Mouse (Mus musculus) myocyte (in vitro differentiated cells): ENCODE measurements around the gene Sacs. TPM values are rescaled to one million over a fixed set of nuclear protein-coding genes. Genes with fewer than 3 reads are reported as not detected.

Experiments used
- H3K27me3 ChIP-seq: one replicate; pipeline ENCODE4 v1.6.1; 2011; ENCODE audit not compliant: control insufficient read depth, insufficient read depth, insufficient read length
- H3K36me3 ChIP-seq: one replicate; pipeline ENCODE4 v1.6.1; 2011; ENCODE audit not compliant: control insufficient read depth, insufficient read depth
- H3K4me2 ChIP-seq: one replicate; pipeline ENCODE4 v1.6.1; 2011; ENCODE audit warnings: low read depth, control low read depth
- H3K4me3 ChIP-seq: one replicate; pipeline ENCODE4 v1.5.1; 2011; ENCODE audit warnings: mild to moderate bottlenecking, control low read depth, moderate library complexity
- H3K79me2 ChIP-seq: one replicate; pipeline ENCODE4 v1.6.1; 2011; ENCODE audit not compliant: control insufficient read depth, insufficient read depth
- H3ac ChIP-seq: one replicate; pipeline ENCODE4 v1.6.1; 2011; ENCODE audit not compliant: control insufficient read depth, insufficient read length
- CEBPB ChIP-seq: IDR thresholded peaks from 2 replicates; pipeline ENCODE4 v1.6.1; 2011; ENCODE audit warnings: mild to moderate bottlenecking, moderate library complexity; ENCODE audit not compliant: poor library complexity, insufficient read depth, severe bottlenecking
- E2F4 ChIP-seq: IDR thresholded peaks from one replicate; pipeline ENCODE4 v1.6.1; 2011; ENCODE audit warnings: mild to moderate bottlenecking, control low read depth, moderate library complexity; ENCODE audit not compliant: insufficient read depth
- MAX ChIP-seq: IDR thresholded peaks from one replicate; pipeline ENCODE4 v1.6.1; 2011; ENCODE audit warnings: low read depth, mild to moderate bottlenecking, control low read depth
- MYOD1 ChIP-seq, 3 experiments: IDR thresholded peaks; one replicate each; pipeline ENCODE4 v1.6.1; 2011; ENCODE audit warnings: control low read depth in 2 of 3, low read depth in 2 of 3, mild to moderate bottlenecking in 2 of 3, moderate library complexity in 1 of 3; ENCODE audit not compliant: insufficient read length in 2 of 3, control insufficient read depth in 1 of 3
- MYOG ChIP-seq, 3 experiments: IDR thresholded peaks; one replicate each; pipeline ENCODE4 v1.6.1; 2011; ENCODE audit warnings: control low read depth in 2 of 3, low read depth in 2 of 3, mild to moderate bottlenecking in 2 of 3; ENCODE audit not compliant: insufficient read length in 2 of 3, control insufficient read depth in 1 of 3, insufficient read depth in 1 of 3
- POLR2A ChIP-seq: IDR thresholded peaks from one replicate; pipeline ENCODE4 v1.6.1; 2011; ENCODE audit warnings: low read depth, mild to moderate bottlenecking, control low read depth, moderate library complexity; ENCODE audit not compliant: insufficient read length
- POLR2AphosphoS2 ChIP-seq: IDR thresholded peaks from one replicate; pipeline ENCODE4 v1.6.1; 2011; ENCODE audit warnings: low read depth, control low read depth; ENCODE audit not compliant: insufficient read length
- REST ChIP-seq: IDR thresholded peaks from one replicate; pipeline ENCODE4 v1.6.1; 2011; ENCODE audit warnings: mild to moderate bottlenecking, control low read depth, moderate library complexity; ENCODE audit not compliant: insufficient read depth, insufficient read length
- SRF ChIP-seq: IDR thresholded peaks from one replicate; pipeline ENCODE4 v1.6.1; 2011; ENCODE audit warnings: low read depth; ENCODE audit not compliant: control insufficient read depth, insufficient read length
- TCF12 ChIP-seq: IDR thresholded peaks from one replicate; pipeline ENCODE4 v1.6.1; 2011; ENCODE audit warnings: mild to moderate bottlenecking, control low read depth; ENCODE audit not compliant: poor library complexity, insufficient read depth, severe bottlenecking
- TCF3 ChIP-seq: IDR thresholded peaks from one replicate; pipeline ENCODE4 v1.6.1; 2011; ENCODE audit warnings: low read depth, control low read depth; ENCODE audit not compliant: insufficient read length
- USF1 ChIP-seq: IDR thresholded peaks from one replicate; pipeline ENCODE4 v1.6.1; 2011; ENCODE audit warnings: low read depth, mild to moderate bottlenecking, control low read depth, moderate library complexity
- polyA plus RNA-seq: library from polyadenylated mRNA; unstranded; fragments of >200 nt; fragmentation: generic; extraction: Trizol; gene quantifications from one replicate; pipeline ENCODE4 v1.2.1, GENCODE M21; 2012; ENCODE audit warnings: missing spikeins

The Sacs gene
- polyA plus RNA-seq, 1 experiment, result 1.6 TPM

- peak in 1 of 3 experiments; percentile 50 for TF ChIP-seq MYOD1 (IDR thresholded peaks at IDR 0.05; ENCODE audit: control insufficient read depth in 1 of 3, insufficient read length in 2 of 3, low read depth in 2 of 3)
- no peak for TF ChIP-seq USF1
- H3K36me3 ChIP-seq, result no peaks in the 10 kb centered on the region
Observed at GRCm38 (mm10) chr14:61165929-61166328, 27.7 kb downstream of the Sacs start.

DNA sequence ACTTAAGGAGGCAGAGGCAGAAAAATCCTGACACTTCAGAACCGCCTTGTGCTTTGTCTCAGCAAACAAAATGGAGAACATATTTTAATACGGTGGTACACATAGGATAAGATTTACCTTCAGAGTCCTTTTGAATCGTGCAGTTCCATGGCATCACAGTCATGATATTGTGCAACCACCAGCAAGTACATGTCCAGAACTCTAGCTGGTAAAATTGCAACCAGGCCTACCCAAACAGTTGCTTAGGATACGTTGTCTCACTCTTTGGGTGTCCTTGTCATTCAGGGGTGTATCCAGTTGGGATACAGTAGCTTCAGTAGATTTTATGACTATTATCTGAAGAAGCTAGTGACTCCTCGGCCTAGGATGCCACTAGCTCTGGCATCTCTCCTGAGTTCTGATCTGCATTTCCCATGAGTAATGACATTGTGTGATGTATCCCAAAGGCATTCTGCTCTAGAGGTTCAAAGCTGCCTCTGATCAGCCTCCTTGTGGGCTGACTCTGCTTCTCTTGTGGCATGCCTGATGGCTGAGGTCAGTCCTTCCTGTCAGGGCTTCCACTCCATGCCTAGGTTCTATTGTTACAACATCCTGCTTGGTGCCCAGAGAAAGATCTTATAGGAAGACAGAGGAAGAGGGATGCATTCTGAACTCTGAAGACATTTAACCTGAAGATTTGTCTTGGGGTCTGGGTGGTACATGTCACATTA, 33.2 kb downstream of the Sacs start:
- Histone ChIP-seq H3K4me3 (no peak overlapping the region), H3ac (no peak overlapping the region), H3K4me2 (peak overlapping the region; percentile 60), H3K36me3 (no peaks in the 10 kb centered on the region), H3K27me3 (no peaks in the 10 kb centered on the region), H3K79me2 (peaks cover 27% of the 10 kb centered on the region)
- no peak for TF ChIP-seq POLR2AphosphoS2
- no peak for TF ChIP-seq USF1
- TF ChIP-seq MAX, result no peak
- TF ChIP-seq CEBPB, result peak; percentile 76
- no peak for TF ChIP-seq MYOD1 (IDR thresholded peaks at IDR 0.05; ENCODE audit: control insufficient read depth in 1 of 3, insufficient read length in 2 of 3, low read depth in 2 of 3)

More at GRCm38 (mm10) chr14:61165929-61166328, 27.7 kb downstream of the Sacs start:
- Histone ChIP-seq H3K27me3 (no peaks in the 10 kb centered on the region), H3K79me2 (no peaks in the 10 kb centered on the region), H3K4me3 (no peak overlapping the region), H3K4me2 (no peak overlapping the region), H3ac (no peak overlapping the region)

DNA sequence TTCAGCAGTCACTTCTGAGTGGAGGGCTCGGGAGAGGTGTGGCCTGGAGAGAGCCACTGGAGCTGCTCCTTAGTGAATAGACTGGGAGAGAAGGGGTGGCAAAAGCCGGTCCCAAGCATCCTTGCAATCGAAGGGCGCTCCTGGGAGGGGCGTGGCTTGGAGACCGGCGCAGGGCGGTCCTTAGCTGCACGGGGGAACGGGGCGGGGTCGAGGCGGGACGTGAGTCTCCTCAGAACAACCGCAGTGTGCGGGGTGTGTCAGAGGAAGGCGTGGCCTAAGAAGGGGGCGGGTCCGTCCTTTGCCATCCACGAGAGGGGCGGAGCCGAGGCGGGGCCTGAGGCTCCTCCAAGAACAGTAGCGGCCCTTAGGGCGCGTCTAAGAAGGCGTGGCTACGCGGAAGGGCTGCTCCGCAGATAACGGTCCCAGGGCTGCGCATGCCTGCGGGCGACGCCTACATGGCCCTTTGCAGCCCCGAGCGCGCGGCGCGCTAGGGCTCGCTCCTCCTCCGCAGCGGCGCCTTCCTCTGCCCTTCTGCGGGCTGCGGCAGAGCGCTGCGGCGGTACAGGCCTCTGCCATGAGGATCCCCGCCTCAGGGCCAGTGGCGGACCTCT, 34.4 kb downstream of the Sacs start:
- Histone ChIP-seq H3K79me2 (peaks cover 40% of the 10 kb centered on the region), H3K4me3 (peak overlapping the region; percentile 32), H3K4me2 (peak overlapping the region; percentile 89), H3K27me3 (no peaks in the 10 kb centered on the region), H3ac (peak overlapping the region; percentile 56), H3K36me3 (no peaks in the 10 kb centered on the region)
- TF ChIP-seq POLR2A (peak; percentile 83), SRF (peak; percentile 82), MYOD1 (IDR thresholded peaks at IDR 0.05; ENCODE audit: control insufficient read depth in 1 of 3, insufficient read length in 2 of 3, low read depth in 2 of 3) (peak in 1 of 3 experiments; percentile 2), CEBPB (no peak), E2F4 (no peak), USF1 (no peak), MYOG (IDR thresholded peaks at IDR 0.05; ENCODE audit: control insufficient read depth in 1 of 3, insufficient read depth in 1 of 3, insufficient read length in 2 of 3, low read depth in 2 of 3) (peak in 2 of 3 experiments; percentile 21 to 34), REST (no peak), TCF12 (no peak), MAX (no peak), TCF3 (no peak), POLR2AphosphoS2 (peak; percentile 88)

- no peaks in the 10 kb centered on the region for H3K36me3 ChIP-seq
- peak overlapping the region; percentile 32 for H3K4me3 ChIP-seq
- peak overlapping the region; percentile 56 for H3ac ChIP-seq
- peaks cover 42% of the 10 kb centered on the region for H3K79me2 ChIP-seq
- H3K27me3 ChIP-seq, result no peaks in the 10 kb centered on the region
- TF ChIP-seq MYOG (IDR thresholded peaks at IDR 0.05; ENCODE audit: control insufficient read depth in 1 of 3, insufficient read depth in 1 of 3, insufficient read length in 2 of 3, low read depth in 2 of 3), result no peak
- TF ChIP-seq MYOD1 (IDR thresholded peaks at IDR 0.05; ENCODE audit: control insufficient read depth in 1 of 3, insufficient read length in 2 of 3, low read depth in 2 of 3), result peak in 2 of 3 experiments; percentile 32 to 41
- TF ChIP-seq POLR2AphosphoS2, result peak; percentile 37
- TF ChIP-seq POLR2A, result peak; percentile 13
- H3K4me2 ChIP-seq, result peak overlapping the region; percentile 89
Observed at GRCm38 (mm10) chr14:61173229-61173628, 35.0 kb downstream of the Sacs start.

DNA sequence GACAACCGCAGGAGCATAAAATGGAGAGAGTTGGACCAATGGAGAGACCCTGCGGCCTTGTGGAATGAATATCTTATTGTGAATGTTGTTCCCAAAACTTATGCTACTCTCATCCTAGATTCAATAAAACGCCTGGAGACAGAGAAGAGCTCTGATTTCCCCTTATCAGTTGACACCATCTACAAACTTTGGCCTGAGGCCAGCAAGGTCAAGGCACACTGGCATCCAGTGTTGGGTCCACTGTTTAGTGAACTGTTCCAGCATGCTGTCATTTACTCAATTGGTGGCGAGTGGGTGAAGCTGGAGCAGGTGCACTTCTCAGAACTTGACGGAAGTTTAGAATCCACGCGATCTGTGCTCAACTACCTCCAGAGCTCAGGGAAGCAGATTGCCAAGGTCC, 53.6 kb downstream of the Sacs start:
- H3ac ChIP-seq, result no peak overlapping the region

More for the DNA sequence above, 53.6 kb downstream of the Sacs start:
- Histone ChIP-seq H3K36me3 (peaks cover 31% of the 10 kb centered on the region), H3K4me2 (no peak overlapping the region), H3K27me3 (no peaks in the 10 kb centered on the region), H3K79me2 (no peaks in the 10 kb centered on the region), H3K4me3 (no peak overlapping the region)
- no peak for TF ChIP-seq CEBPB
- TF ChIP-seq REST, result no peak
- no peak for TF ChIP-seq SRF
- no peak for TF ChIP-seq E2F4
- no peak for TF ChIP-seq MAX
